Mouse (Mus musculus) hindbrain, embryonic 12.5 days (tissue): ENCODE measurements around the gene Dgkg. TPM values are rescaled to one million over a fixed set of nuclear protein-coding genes. Genes with fewer than 3 reads are reported as not detected.

Experiments used
- ATAC-seq: fragments of 200-750 bp; cut with Nextera tagmentation; 2 replicates; pipeline ENCODE4 v1.8.0; 2017; ENCODE audit warnings: moderate TSS enrichment; ENCODE audit not compliant: low FRiP score
- H3K27ac ChIP-seq: fragments of 300-500 bp; sonication (generic); 2 replicates; pipeline ENCODE4 v1.5.1; 2016; ENCODE audit warnings: mild to moderate bottlenecking
- H3K27me3 ChIP-seq: fragments of 300-500 bp; sonication (generic); 2 replicates; pipeline ENCODE4 v1.6.1; 2016; ENCODE audit warnings: mild to moderate bottlenecking
- H3K36me3 ChIP-seq: fragments of 300-500 bp; sonication (generic); 2 replicates; pipeline ENCODE4 v1.6.1; 2016; ENCODE audit warnings: mild to moderate bottlenecking
- H3K4me1 ChIP-seq: fragments of 300-500 bp; sonication (generic); 2 replicates; pipeline ENCODE4 v1.6.1; 2016
- H3K4me2 ChIP-seq: fragments of 300-500 bp; sonication (generic); replicated peaks from 2 replicates; pipeline ENCODE4 v1.6.1; 2016; ENCODE audit warnings: mild to moderate bottlenecking
- H3K4me3 ChIP-seq: fragments of 300-500 bp; sonication (generic); 2 replicates; pipeline ENCODE4 v1.5.1; 2016; ENCODE audit warnings: mild to moderate bottlenecking
- H3K9ac ChIP-seq: fragments of 300-500 bp; sonication (generic); 2 replicates; pipeline ENCODE4 v1.6.1; 2016; ENCODE audit warnings: mild to moderate bottlenecking, moderate library complexity
- H3K9me3 ChIP-seq: fragments of 300-500 bp; sonication (generic); replicated peaks from 2 replicates; pipeline ENCODE4 v1.6.1; 2016; ENCODE audit warnings: mild to moderate bottlenecking
- WGBS: fragments of 180-500 bp; shearing (Covaris S2); methylation state at CpG from one replicate; pipeline ENCODE4 v1.1.7; 2016; 5-methylcytosine and 5-hydroxymethylcytosine counted together
- polyA plus RNA-seq: library from polyadenylated mRNA; unstranded; fragments of >200 nt; fragmentation: Nextera tagmentation; extraction: Ambion mirVana; gene quantifications from 2 replicates; pipeline ENCODE4 v1.2.1, GENCODE M21; 2016

Dgkg gene
- polyA plus RNA-seq, 1 experiment from 2014 or later, result 0.17 TPM

DNA sequence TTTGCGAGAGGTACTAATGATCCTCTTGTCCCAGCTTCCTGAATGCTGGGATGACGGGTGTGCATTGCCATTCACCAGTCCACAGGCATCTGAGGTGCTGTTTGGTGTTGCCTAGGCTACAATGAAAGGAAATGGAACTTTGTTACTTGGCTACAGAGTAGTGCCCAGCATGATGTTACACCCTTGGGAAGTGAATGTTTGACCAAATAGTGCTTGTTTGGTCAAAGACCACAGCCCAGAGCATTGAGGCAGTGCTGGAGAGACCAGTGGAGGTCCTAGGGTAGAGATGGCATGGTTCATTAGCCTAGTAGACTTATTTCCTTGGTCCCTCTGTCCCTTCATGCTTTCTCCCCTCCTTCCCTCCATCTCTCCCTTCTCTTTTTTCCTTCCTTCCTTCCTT is 73.6 kb downstream of the Dgkg start:
- Histone ChIP-seq H3K27ac (no peak overlapping the region), H3K9ac (no peak overlapping the region), H3K36me3 (no peaks in the 10 kb centered on the region), H3K9me3 (no peaks in the 10 kb centered on the region), H3K4me1 (no peaks in the 10 kb centered on the region), H3K4me2 (no peak overlapping the region), H3K27me3 (no peaks in the 10 kb centered on the region), H3K4me3 (no peak overlapping the region)
- 27% methylated on average over 2 of the region's 2 CpGs for WGBS
- no peak for ATAC-seq

DNA sequence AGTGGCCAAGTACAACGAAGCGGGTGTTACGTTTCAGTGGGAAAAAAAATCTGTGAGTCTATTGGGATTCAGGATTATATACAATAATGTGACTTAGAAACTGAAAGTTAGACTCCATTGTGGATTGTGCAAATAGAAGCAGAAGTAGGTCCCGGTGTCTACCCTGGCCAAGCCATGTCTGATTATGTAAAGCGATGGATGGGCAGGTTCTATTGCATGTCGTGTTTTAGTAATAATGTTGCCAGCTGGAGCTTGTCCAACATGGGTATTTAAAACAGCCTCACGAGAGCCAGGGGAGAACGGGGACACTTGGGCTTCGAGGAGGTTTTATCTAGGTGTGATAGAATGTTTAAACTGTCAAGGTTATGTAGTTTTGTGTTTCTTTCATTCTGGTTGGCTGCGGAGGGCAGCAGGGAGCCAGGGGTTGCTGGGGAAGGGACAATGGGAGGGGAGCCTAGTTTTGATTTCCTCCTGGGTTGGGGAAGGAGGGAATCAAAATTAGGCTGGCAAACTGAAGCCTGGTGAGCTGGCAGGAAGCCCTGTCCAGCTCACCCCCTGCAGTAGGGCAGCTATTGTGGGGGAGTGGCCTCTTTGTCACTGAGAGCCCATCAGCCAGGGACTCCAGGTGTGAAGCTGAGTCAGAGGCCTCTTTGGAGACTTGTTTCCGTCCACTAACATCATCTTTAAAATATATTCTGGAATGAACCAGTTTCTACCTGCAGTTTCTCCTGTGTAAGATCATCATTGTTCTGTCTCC is 74.7 kb downstream of the Dgkg start:
- H3K9ac ChIP-seq, result no peak overlapping the region
- ATAC-seq, result no peak
- no peaks in the 10 kb centered on the region for H3K27me3 ChIP-seq
- no peaks in the 10 kb centered on the region for H3K4me1 ChIP-seq
- H3K4me3 ChIP-seq, result no peak overlapping the region
- no peak overlapping the region for H3K27ac ChIP-seq
- no peak overlapping the region for H3K4me2 ChIP-seq
- 69% methylated on average over 11 of the region's 11 CpGs for WGBS
- H3K36me3 ChIP-seq, result no peaks in the 10 kb centered on the region
- no peaks in the 10 kb centered on the region for H3K9me3 ChIP-seq

DNA sequence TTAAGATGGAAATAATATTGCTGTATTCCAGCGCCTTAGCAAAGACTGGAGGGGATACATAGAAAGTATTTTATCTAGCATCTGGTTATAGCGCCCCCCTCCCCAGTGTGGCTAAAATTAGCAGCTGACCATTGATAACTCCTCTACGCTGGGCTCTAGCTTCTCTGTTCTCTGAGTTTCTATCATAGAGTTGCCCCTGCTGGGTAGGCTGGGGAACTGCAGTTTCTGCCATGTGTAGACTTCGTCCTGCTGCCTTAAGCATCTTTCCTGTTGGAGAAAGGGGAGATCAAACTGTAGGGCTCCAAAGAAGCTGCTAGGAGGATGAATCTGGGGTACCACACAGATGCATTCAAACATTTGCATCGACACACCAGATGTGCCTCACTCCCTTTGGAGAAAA is 76.9 kb downstream of the Dgkg start:
- Histone ChIP-seq H3K27me3 (no peaks in the 10 kb centered on the region), H3K27ac (no peak overlapping the region), H3K4me2 (no peak overlapping the region), H3K9ac (no peak overlapping the region), H3K9me3 (no peaks in the 10 kb centered on the region), H3K4me3 (no peak overlapping the region), H3K4me1 (peaks cover 3% of the 10 kb centered on the region; the same call in 1 of the 2 replicates), H3K36me3 (no peaks in the 10 kb centered on the region)
- ATAC-seq, result no peak
- WGBS, result 42% methylated on average over 5 of the region's 5 CpGs

DNA sequence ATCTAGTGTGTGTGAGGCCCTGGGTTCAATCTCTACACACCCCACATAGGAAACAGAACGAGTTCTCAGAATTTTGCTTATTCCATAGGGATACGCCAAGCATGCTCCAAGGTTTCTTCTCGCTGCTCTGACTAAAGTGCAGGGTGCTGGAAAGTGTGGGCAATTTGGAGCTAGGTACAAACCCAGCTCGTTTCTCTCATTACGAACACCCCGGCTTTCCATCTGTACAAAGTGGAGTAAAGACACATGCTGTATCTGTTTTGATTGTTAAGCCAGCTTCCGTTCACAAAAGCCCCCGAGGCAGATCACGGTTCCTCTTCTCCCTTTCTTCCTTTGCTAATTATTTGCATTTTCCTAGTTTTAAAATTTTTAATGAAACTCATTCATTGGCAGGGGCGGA is 78.1 kb downstream of the Dgkg start:
- no peaks in the 10 kb centered on the region for H3K36me3 ChIP-seq
- no peak overlapping the region for H3K9ac ChIP-seq
- H3K27me3 ChIP-seq, result no peaks in the 10 kb centered on the region
- H3K27ac ChIP-seq, result no peak overlapping the region
- no peak for ATAC-seq
- peaks cover 7% of the 10 kb centered on the region; the same call in 1 of the 2 replicates for H3K4me1 ChIP-seq
- no peaks in the 10 kb centered on the region for H3K9me3 ChIP-seq
- H3K4me2 ChIP-seq, result no peak overlapping the region
- 89% methylated on average over 10 of the region's 10 CpGs for WGBS
- H3K4me3 ChIP-seq, result no peak overlapping the region

DNA sequence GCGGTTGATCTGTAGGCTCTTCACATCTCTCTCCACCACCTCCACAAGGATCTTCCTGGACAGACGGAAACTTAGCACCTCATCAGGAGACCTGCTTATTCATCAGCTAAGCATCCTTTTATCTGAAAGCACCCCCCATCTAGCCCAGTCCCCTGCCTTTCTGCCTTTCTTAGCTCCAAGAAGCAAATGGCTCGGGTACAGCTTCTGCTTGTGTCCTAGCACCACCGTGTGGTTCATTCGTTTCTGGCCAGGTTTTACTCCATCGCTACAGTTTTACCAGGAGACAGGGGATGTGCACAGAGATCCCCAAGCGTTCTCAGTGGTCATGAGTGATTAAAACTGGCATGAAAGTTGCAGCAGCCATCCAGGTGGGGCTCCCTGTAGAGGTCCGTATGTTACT is 79.4 kb downstream of the Dgkg start:
- peaks cover 7% of the 10 kb centered on the region; the same call in 1 of the 2 replicates for H3K4me1 ChIP-seq
- no peaks in the 10 kb centered on the region for H3K9me3 ChIP-seq
- WGBS, result 63% methylated on average over 8 of the region's 8 CpGs
- H3K36me3 ChIP-seq, result no peaks in the 10 kb centered on the region
- H3K4me2 ChIP-seq, result no peak overlapping the region
- peaks cover 5% of the 10 kb centered on the region; the same call in 1 of the 2 replicates for H3K27me3 ChIP-seq
- H3K9ac ChIP-seq, result no peak overlapping the region
- ATAC-seq, result no peak
- H3K4me3 ChIP-seq, result no peak overlapping the region
- no peak overlapping the region for H3K27ac ChIP-seq

DNA sequence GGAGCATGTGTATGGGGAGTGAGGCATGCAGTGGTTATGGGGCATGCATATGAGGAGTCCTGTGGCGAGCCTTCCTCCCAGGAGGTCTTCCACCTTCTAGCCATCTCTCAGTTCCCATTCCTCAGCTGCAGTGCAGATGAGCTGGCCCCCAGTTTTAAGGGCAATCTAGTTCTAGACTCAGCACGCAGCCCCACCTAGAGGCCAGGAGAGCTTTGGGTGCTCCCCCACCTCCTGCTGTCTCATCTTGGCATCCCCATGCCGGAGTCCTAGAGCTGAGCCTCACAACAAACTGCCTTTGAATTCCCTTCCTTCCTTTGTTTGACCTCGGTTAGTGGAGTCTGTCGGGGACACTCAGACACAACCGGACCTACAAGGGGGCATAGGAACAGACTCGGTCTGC is 82.9 kb downstream of the Dgkg start:
- Histone ChIP-seq H3K9me3 (no peaks in the 10 kb centered on the region), H3K4me2 (no peak overlapping the region), H3K27ac (no peak overlapping the region), H3K9ac (no peak overlapping the region), H3K36me3 (no peaks in the 10 kb centered on the region), H3K27me3 (peaks cover 14% of the 10 kb centered on the region), H3K4me1 (peaks cover 7% of the 10 kb centered on the region; the same call in 1 of the 2 replicates), H3K4me3 (no peak overlapping the region)
- 68% methylated on average over 7 of the region's 7 CpGs for WGBS
- ATAC-seq, result no peak

DNA sequence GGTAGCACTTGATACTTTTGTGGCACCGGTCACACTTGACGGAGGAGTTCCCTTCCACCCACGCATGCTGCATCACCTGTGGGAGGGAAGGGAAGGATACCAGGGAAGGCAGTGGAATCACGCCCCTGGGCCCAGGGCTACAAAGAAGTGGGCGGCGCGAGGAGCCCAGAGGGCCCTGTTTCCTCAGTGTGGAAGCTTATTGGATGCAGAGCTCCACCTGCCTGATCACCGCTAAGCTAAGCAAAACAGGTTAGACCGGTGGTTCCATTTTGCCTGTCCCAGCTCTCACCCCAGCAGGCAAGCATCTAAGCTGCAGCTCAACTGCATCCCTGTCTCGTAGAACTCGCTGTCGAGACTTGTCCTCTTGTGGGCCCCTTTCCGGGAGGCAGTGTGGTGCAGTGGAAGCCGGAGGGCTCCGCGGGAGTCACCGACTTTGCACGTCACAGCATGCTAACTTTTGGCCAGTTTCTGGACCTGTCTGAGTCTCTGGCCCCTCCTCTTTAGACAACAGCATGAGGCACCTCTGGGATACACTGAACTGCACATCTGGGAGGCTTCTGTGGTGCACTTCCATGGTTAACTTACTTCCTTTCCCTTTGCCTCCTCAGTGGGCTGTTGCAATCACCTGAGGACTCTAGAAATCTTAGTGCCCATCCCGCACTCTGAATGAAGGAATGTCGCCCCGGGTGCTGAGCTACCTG is 84.2 kb downstream of the Dgkg start:
- no peaks in the 10 kb centered on the region for H3K36me3 ChIP-seq
- peaks cover 14% of the 10 kb centered on the region for H3K27me3 ChIP-seq
- H3K4me2 ChIP-seq, result no peak overlapping the region
- no peak for ATAC-seq
- no peak overlapping the region for H3K4me3 ChIP-seq
- no peak overlapping the region for H3K27ac ChIP-seq
- H3K9ac ChIP-seq, result no peak overlapping the region; the same call in 1 of the 2 replicates
- peaks cover 7% of the 10 kb centered on the region; the same call in 1 of the 2 replicates for H3K4me1 ChIP-seq
- 42% methylated on average over 21 of the region's 21 CpGs for WGBS
- H3K9me3 ChIP-seq, result no peaks in the 10 kb centered on the region

DNA sequence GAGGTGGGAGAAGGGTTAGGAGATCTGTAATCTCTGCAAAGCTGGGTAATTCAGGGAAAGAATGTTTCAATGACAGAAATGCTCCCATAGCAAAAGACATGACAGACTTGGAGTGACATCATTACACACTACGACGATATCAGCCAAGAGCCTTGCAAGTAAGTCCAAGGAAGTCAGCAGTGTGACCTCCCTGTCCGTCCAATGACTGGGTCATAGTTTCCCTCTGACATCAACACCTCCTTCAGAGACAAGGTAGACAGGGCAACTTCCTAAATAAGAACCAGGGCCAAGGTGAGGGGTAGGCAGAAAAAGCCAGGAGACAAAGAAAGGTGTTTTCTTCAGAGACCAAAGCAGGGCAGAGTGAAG is 92.1 kb downstream of the Dgkg start:
- Histone ChIP-seq H3K4me3 (no peak overlapping the region), H3K9me3 (no peaks in the 10 kb centered on the region), H3K9ac (no peak overlapping the region), H3K4me1 (no peaks in the 10 kb centered on the region), H3K27me3 (no peaks in the 10 kb centered on the region), H3K4me2 (no peak overlapping the region), H3K36me3 (no peaks in the 10 kb centered on the region), H3K27ac (no peak overlapping the region)
- ATAC-seq, result no peak
- 85% methylated on average over 3 of the region's 3 CpGs for WGBS

DNA sequence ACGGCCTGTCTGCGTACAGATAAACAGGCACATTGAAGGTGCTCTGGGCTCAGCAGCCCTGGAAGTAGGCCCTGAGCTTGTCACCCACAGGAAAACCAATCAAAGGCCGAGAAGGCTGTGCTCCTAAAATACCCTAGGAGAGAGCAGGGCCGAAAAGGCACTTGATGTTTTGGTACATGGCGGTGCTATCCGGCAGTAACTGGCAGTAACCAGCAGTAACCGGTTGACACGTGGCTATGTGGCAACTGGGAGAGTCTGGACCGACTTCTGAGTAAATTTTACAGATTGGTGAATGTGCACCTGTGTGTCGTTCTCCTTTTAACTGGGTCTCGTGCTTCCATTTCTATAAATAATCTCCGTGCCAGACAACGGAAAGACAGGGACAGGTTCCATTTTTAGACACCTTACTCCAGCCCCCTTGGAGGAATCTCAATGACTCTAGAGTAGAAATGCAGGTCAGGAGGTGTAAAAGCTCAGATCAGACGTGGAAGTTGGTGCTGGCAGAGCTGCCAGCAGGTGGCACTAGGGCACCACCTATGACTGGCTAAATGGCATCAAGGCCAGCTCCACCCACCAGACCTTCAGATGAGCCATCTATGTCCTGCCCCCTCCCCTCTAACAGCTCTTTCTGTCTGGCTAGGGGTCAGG is 92.6 kb downstream of the Dgkg start:
- ATAC-seq, result no peak
- 64% methylated on average over 14 of the region's 14 CpGs for WGBS
- no peaks in the 10 kb centered on the region for H3K4me1 ChIP-seq
- H3K4me3 ChIP-seq, result no peak overlapping the region
- H3K9ac ChIP-seq, result no peak overlapping the region
- no peak overlapping the region for H3K27ac ChIP-seq
- H3K27me3 ChIP-seq, result no peaks in the 10 kb centered on the region
- H3K36me3 ChIP-seq, result no peaks in the 10 kb centered on the region
- no peak overlapping the region for H3K4me2 ChIP-seq
- no peaks in the 10 kb centered on the region for H3K9me3 ChIP-seq

DNA sequence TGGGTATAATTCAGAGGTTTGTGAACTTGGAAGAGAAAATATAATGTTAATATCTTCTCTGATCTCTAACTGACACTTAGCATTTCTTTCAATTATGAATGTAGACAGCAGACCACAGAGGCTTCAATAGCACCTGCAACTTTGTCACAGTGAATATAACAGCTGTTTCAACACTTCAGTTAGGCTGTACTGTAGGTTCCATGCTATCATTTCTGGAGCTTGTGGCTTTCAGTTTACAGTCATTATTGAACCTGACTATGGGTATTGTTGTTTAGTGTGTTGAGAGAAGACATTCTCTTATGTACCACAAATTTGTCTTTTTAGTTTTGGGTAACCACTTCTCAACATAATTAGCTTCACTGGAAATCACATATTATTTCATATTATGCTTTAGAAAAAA is 93.4 kb downstream of the Dgkg start:
- no peak for ATAC-seq
- Histone ChIP-seq H3K4me2 (no peak overlapping the region), H3K9me3 (no peaks in the 10 kb centered on the region), H3K36me3 (no peaks in the 10 kb centered on the region), H3K9ac (no peak overlapping the region), H3K4me1 (no peaks in the 10 kb centered on the region), H3K27me3 (no peaks in the 10 kb centered on the region), H3K4me3 (no peak overlapping the region), H3K27ac (no peak overlapping the region)

DNA sequence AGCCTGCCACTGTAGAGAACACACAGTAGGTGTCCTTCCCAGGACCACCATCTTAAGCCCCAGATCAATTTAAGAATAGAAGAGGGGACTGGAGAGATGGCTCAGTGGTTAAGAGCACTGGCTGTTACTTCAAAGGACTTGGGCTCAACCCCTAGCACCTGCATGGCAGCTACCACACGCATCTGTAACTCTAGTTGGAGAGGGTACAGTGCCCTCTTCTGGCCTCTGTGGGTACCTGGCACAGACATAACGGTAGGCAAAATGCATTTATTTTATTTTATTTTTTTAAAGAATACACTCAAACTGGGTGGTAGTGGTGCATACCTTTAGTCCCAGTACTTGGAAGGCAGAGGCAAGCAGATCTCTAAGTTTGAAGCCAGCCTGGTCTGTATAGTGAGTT is 102.0 kb downstream of the Dgkg start:
- no peaks in the 10 kb centered on the region for H3K9me3 ChIP-seq
- H3K4me3 ChIP-seq, result no peak overlapping the region
- 39% methylated on average over 2 of the region's 2 CpGs for WGBS

DNA sequence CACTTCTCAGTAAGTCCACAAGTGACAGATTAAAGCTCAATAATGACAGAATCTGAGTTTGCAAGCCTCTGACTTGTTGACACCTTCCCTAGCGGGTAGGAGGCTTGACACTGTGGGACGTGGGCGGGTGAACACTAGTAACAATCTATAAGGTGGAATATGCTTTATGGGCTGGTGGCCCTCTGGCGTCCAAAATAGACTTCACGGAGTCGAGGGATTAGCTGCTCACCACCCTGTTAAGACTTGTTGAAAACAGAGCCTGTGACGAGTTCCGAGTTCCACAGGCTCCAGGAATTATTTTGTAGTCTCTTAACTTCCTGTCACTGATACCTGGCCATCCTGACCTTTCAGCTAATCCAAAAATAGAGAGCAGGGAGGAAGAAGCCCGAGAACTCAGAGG is 104.7 kb downstream of the Dgkg start:
- WGBS, result 72% methylated on average over 9 of the region's 9 CpGs
- ATAC-seq, result no peak
- Histone ChIP-seq H3K27me3 (peaks cover 4% of the 10 kb centered on the region; the same call in 1 of the 2 replicates), H3K9ac (no peak overlapping the region), H3K27ac (no peak overlapping the region), H3K36me3 (no peaks in the 10 kb centered on the region), H3K4me2 (no peak overlapping the region), H3K9me3 (no peaks in the 10 kb centered on the region), H3K4me3 (no peak overlapping the region), H3K4me1 (peaks cover 16% of the 10 kb centered on the region; the same call in 1 of the 2 replicates)

More for the DNA sequence above, 102.0 kb downstream of the Dgkg start:
- H3K4me2 ChIP-seq, result no peak overlapping the region
- no peak overlapping the region for H3K9ac ChIP-seq
- no peaks in the 10 kb centered on the region for H3K36me3 ChIP-seq
- no peak overlapping the region for H3K27ac ChIP-seq
- no peak for ATAC-seq
- no peaks in the 10 kb centered on the region for H3K27me3 ChIP-seq
- peaks cover 6% of the 10 kb centered on the region; the same call in 1 of the 2 replicates for H3K4me1 ChIP-seq
